Mouse (Mus musculus) mature B cell (primary cell): ENCODE data around the gene Kiss1r.

Experiments
- in situ Hi-C: fragments of 300-500 bp; cut with MboI; formaldehyde crosslinking; loops from 2 replicates; pipeline ENCODE4 v1.14.3; 2019

Kiss1r gene

GRCm38 (mm10) chr10:79969124-79969568 is 52.4 kb downstream of the Kiss1r start:
- in situ Hi-C loops, result no loop called here

DNA sequence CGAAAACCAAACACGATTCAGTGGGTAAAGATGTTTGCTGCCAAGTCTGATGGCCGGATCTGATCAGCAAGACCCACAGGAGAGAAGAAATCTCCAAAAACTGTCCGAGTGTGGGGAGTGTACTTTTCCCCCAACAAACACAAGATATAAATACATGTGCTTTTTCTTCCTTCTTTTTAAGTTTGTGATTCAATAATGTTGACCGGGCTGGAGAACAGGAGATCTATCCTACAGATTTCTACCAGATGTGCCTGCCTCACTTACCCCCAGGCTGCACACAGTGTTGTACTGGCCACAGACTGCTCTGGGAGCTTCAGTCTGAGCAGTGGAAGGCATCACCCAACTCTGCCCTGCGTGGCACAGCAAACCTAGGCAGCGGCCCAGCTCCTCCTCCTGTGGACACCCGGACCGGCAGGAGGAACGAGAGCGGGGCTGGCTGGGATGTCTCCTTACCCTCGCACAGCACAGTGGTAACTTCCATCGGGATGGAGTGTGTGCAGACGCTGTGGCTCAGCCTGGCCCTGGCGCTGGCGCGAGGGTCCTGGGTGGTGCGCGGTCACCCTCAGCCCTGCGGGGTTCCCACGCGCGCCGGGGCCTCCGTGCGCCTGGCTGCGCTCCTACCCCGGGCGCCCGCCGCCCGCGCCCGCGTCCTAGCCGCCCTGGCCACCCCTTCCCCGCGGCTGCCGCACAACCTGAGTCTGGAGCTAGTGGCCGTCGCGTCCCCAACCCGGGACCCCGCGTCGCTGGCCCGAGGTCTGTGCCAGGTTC is 53.8 kb downstream of the Kiss1r start, which contains the start of gene Grin3b:
Gene Grin3b (plus strand): TSS at position 301 of the 768 bp plus-strand sequence.
- in situ Hi-C loops, result no loop called here

DNA sequence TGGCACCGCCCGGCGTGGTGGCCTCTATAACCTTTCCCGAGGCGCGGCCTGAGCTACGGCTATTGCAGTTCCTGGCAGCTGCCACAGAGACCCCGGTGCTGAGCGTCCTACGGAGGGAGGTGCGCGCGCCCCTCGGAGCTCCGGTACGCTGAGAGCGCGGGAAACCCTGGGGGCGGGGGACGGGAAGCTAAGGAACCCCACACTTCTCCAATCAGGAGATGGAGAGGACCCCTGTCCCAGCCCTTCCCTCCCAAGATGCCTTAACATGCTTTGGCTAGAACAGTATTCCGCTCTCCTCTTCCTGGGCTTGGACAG is 54.4 kb downstream of the Kiss1r start:
- in situ Hi-C loops, result no loop called here
